Mouse (Mus musculus): ENCODE results near the gene Hoxd9.

- TF ChIP-seq POLR2A (IDR thresholded peaks at IDR 0.05; ENCODE audit: low read depth, low read length) (no peak), ZKSCAN1 (IDR thresholded peaks at IDR 0.05; ENCODE audit: borderline replicate concordance, low read depth, low read length) (no peak), CTCF (conservative IDR thresholded peaks at IDR 0.05 in 1 of 2, IDR thresholded peaks at IDR 0.05 in 1 of 2; ENCODE audit: low read depth in 2 of 2, low read length in 2 of 2) (no peak), TBP (conservative IDR thresholded peaks at IDR 0.05; ENCODE audit: low read depth, low read length) (no peak), EP300 (IDR thresholded peaks at IDR 0.05; ENCODE audit: low read length) (no peak), MAFK (IDR thresholded peaks at IDR 0.05; ENCODE audit: insufficient replicate concordance, low read length) (no peak), USF1 (IDR thresholded peaks at IDR 0.05; ENCODE audit: low read depth, low read length) (no peak), ZNF384 (IDR thresholded peaks at IDR 0.05; ENCODE audit: low read depth, low read length) (no peak), RAD21 (IDR thresholded peaks at IDR 0.05; ENCODE audit: low read depth, low read length) (no peak), USF2 (conservative IDR thresholded peaks at IDR 0.05; ENCODE audit: low read depth, low read length) (no peak), MAZ (IDR thresholded peaks at IDR 0.05; ENCODE audit: low read depth, low read length) (no peak), MEF2A (IDR thresholded peaks at IDR 0.05; ENCODE audit: borderline replicate concordance, low read depth, low read length) (no peak), ELF1 (IDR thresholded peaks at IDR 0.05; ENCODE audit: low read depth, low read length) (no peak)
Observed at GRCm38 (mm10) chr2:74746298-74746921, 48.9 kb downstream of the Hoxd9 start.

Measured in CH12.LX (cell line).